Mouse (Mus musculus) hindbrain, embryonic 16.5 days (tissue): ENCODE data around the gene Pip5k1b. TPM values are rescaled to one million over a fixed set of nuclear protein-coding genes. Genes with fewer than 3 reads are reported as not detected.

Experiments used
- polyA plus RNA-seq: library from polyadenylated mRNA; unstranded; fragments of >200 nt; fragmentation: Nextera tagmentation; extraction: Ambion mirVana; gene quantifications from 2 replicates; pipeline ENCODE4 v1.2.1, GENCODE M21; 2015

Gene Pip5k1b
- polyA plus RNA-seq, 1 experiment from 2014 or later, result 2.2 TPM

Other genes with a start within 250 kb of the Pip5k1b start
- 52.1 and 53.9 TPM in 2 replicates for gene Fam122a, start 78.5 kb downstream of the Pip5k1b start, polyA plus RNA-seq
- gene Tmem252, start 118.1 kb upstream of the Pip5k1b start, polyA plus RNA-seq, result 2.1 and 2.4 TPM in 2 replicates